Comparison of ENCODE assay signal across 8 mouse cellular contexts in the genomic region with DNA sequence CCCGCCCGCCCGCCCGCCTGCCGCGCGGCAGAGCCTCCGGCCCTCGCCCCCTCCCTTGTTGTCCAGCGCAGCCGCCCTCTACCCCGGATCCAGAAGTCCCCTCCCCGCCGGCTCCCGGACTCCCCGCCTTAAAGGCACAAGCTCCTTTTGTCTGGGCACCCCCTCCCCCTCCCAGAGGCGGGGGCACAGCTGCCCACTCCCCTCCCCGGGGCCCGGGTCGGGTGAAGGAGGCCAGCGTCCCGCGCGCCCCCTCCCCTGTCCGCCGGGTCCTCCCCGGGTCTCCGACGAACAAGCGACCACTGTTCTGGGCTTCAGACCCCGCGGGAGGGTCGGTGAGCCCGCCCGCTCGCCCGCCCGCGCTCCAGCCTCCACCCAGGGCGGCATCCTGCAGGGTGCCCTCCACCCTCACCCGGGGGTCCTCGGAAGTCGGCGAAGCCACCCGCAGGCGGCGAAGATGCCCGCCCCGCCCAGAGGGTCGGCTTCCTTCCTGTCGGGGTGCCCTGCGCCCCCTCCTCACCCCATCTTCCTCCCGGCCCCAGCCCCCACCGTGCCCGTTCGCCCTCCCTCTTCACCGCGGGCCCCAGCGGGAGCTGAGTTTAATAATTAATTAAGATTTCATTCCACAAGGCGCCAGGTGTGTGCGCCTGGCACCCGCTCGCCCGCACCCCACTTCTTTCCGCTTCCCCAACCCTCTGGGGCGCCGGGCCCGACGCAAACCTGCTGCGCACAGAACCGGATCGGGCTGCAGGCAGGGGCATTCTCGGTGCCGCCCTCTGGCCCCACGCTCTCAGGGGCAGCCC. TPM values are rescaled to one million over a fixed set of nuclear protein-coding genes. Genes with fewer than 3 reads are reported as not detected.
DNase-seq lines count a peak whose midpoint lies in the region; ATAC-seq and TF ChIP-seq lines count a peak whose summit lies in the region.

A gene (minus strand): TSS at position 746 of the 800 bp plus-strand sequence.

- TF ChIP-seq CTCF in hindbrain, postnatal 0 days (IDR thresholded peaks at IDR 0.05; ENCODE audit: low read depth): no peak

- ATAC-seq in hindbrain, postnatal 0 days: peak; percentile 89
- peak; percentile 34; the same call in 1 of the 2 replicates for ATAC-seq in megakaryocyte, adult 5-6 weeks (ENCODE audit: poor library complexity, severe bottlenecking)

- WGBS in hindbrain, postnatal 0 days: under 1% methylated on average over 52 of the region's 75 CpGs

- DNase-seq in adrenal gland, adult 8-10 months: peak; percentile 61
- peak; percentile 93 for DNase-seq in embryo, embryonic 11 days
- peak; percentile 86 for DNase-seq in gastrocnemius, postnatal 14 days
- peak; percentile 89 for DNase-seq in hindbrain, postnatal 0 days (ENCODE audit: low spot score)
- peak in 1 of 2 experiments; percentile 68 for DNase-seq in left cerebral cortex, adult 8-10 months (ENCODE audit: low spot score in 2 of 2)
- peak; percentile 89 to 90 for DNase-seq in right cerebral cortex, postnatal 10 days (ENCODE audit: low spot score in 2 of 2)
- DNase-seq in natural killer cell, adult 2 months (ENCODE audit: low spot score in 2 of 2): no peak

- peak within 1 kb of the TSS; percentile 86 for H3K4me2 ChIP-seq in hindbrain, postnatal 0 days (ENCODE audit: low read depth, low read length)

- peak within 1 kb of the TSS; percentile 86 for H3K9ac ChIP-seq in hindbrain, postnatal 0 days (replicated peaks; ENCODE audit: low read length)

- peak within 1 kb of the TSS; percentile 89 for H3K4me3 ChIP-seq in hindbrain, postnatal 0 days (ENCODE audit: low read length)

- peak within 1 kb of the TSS; percentile 81 for H3K27ac ChIP-seq in hindbrain, postnatal 0 days

- H3K36me3 ChIP-seq in hindbrain, postnatal 0 days (ENCODE audit: insufficient read depth, low read length): no peaks in the 10 kb centered on the region

- no peaks in the 10 kb centered on the region for H3K9me3 ChIP-seq in hindbrain, postnatal 0 days (ENCODE audit: low read length)

- H3K4me1 ChIP-seq in hindbrain, postnatal 0 days (ENCODE audit: insufficient read depth, low read length): peaks cover 9% of the 10 kb centered on the region

- H3K27me3 ChIP-seq in hindbrain, postnatal 0 days (ENCODE audit: insufficient read depth, low read length): no peaks in the 10 kb centered on the region

- intact Hi-C loops in gastrocnemius, postnatal 14 days (cut with DNase I; ENCODE audit: low total_unique reads): loop anchor here (5.0 kb wide), 1 partner anchor 1363 kb away; a partner anchor contains a TSS

RNA-seq across cellular contexts. Expression of the gene that starts here (rescaled TPM):
- 10 to 100 TPM; 35.2 to 66.9 (median 56.7) TPM for total RNA-seq in adrenal gland, adult 8-10 months (2022)
- 10 to 100 TPM; 33.1 to 36.4 TPM for total RNA-seq in gastrocnemius, postnatal 14 days (2021)
- total RNA-seq in hindbrain, postnatal 0 days (2014; rRNA removed): 35.1 and 43.2 TPM in 2 replicates
- 5.8 and 6.2 TPM in 2 replicates for polyA plus RNA-seq in hindbrain, postnatal 0 days (2015; fragmentation: Nextera tagmentation; extraction: Ambion mirVana)
- 10 to 100 TPM; 39.7 to 46.1 (median 41.2) TPM for total RNA-seq in left cerebral cortex, adult 8-10 months (2022)
- total RNA-seq in megakaryocyte, adult 5-6 weeks (2015): 0.31 and 0.71 TPM in 2 replicates
- 0.99 and 1.1 TPM in 2 replicates for total RNA-seq in megakaryocyte, adult 5-6 weeks (2017)

Comparison
In these comparisons a context has a peak if more than half of its experiments do, and no peak if none do; other contexts are left out.
1. RNA of the gene that starts here (total RNA-seq): 35.2 to 66.9 TPM in adrenal gland, adult 8-10 months, 35.1 to 43.2 TPM in hindbrain, postnatal 0 days, 39.7 to 46.1 TPM in left cerebral cortex, adult 8-10 months and 33.1 to 36.4 TPM in gastrocnemius, postnatal 14 days; 0.31 to 1.1 TPM in megakaryocyte, adult 5-6 weeks; every median in the first group is over 10 times any median in the second.
2. DNase-seq: peak in adrenal gland, adult 8-10 months (single experiment), embryo, embryonic 11 days (single experiment), gastrocnemius, postnatal 14 days (single experiment), hindbrain, postnatal 0 days (single experiment) and right cerebral cortex, postnatal 10 days (2 of 2); none in natural killer cell, adult 2 months (0 of 2).